Mouse (Mus musculus) cerebellum, postnatal 4 days (tissue): ENCODE measurements at regions not wholly inside any gene's neighbourhood (a gene's known extent, or its start where the extent isn't known, plus 50 kb on each side); places are given as distances from the start of the nearest gene placed in this dataset.
A peak's percentile ranks its signal among the peaks of the same experiment; 100 is the strongest.

Source experiments
- DNase-seq, 2 experiments: peaks; one replicate each; pipeline ENCODE4 v3.0.0; 2022; ENCODE audit warnings: low spot score in 2 of 2, mixed read lengths in 1 of 2

GRCm38 (mm10) chr4:124073646-124074045 lies 155.8 kb upstream of the 4930535I16Rik start:
- no peak for DNase-seq

- no peak for DNase-seq
Measured at GRCm38 (mm10) chr4:124064601-124065000, 146.8 kb upstream of the 4930535I16Rik start.

- DNase-seq, result no peak
Measured at GRCm38 (mm10) chr4:124063269-124064100, 145.7 kb upstream of the 4930535I16Rik start.

GRCm38 (mm10) chr4:124057607-124058006 lies 139.8 kb upstream of the 4930535I16Rik start:
- DNase-seq, result no peak

- no peak for DNase-seq
Measured at GRCm38 (mm10) chr4:124054240-124054760, 136.5 kb upstream of the 4930535I16Rik start.

GRCm38 (mm10) chr4:124053340-124054038 lies 135.7 kb upstream of the 4930535I16Rik start:
- DNase-seq, result no peak

- no peak for DNase-seq
Measured at GRCm38 (mm10) chr4:124052387-124052786, 134.6 kb upstream of the 4930535I16Rik start.

- no peak for DNase-seq
Measured at GRCm38 (mm10) chr4:124048348-124048831, 130.6 kb upstream of the 4930535I16Rik start.

GRCm38 (mm10) chr4:124047898-124048297 lies 130.1 kb upstream of the 4930535I16Rik start:
- DNase-seq, result no peak

GRCm38 (mm10) chr4:124036483-124036882 lies 118.7 kb upstream of the 4930535I16Rik start:
- DNase-seq, result no peak

GRCm38 (mm10) chr4:124035657-124036061 lies 117.8 kb upstream of the 4930535I16Rik start:
- DNase-seq, result no peak

GRCm38 (mm10) chr4:124035192-124035591 lies 117.4 kb upstream of the 4930535I16Rik start:
- DNase-seq, result peak; percentile 60 to 85

- no peak for DNase-seq
Measured at GRCm38 (mm10) chr4:124028061-124028460, 110.2 kb upstream of the 4930535I16Rik start.

- DNase-seq, result no peak
Measured at GRCm38 (mm10) chr4:124016401-124016800, 98.6 kb upstream of the 4930535I16Rik start.

GRCm38 (mm10) chr4:124015323-124015722 lies 97.5 kb upstream of the 4930535I16Rik start:
- DNase-seq, result no peak

GRCm38 (mm10) chr4:124012406-124012805 lies 94.6 kb upstream of the 4930535I16Rik start:
- DNase-seq, result no peak

GRCm38 (mm10) chr4:124008725-124009124 lies 90.9 kb upstream of the 4930535I16Rik start:
- DNase-seq, result no peak

GRCm38 (mm10) chr4:124005626-124006315 lies 87.9 kb upstream of the 4930535I16Rik start:
- no peak for DNase-seq

GRCm38 (mm10) chr4:124002760-124003159 lies 84.9 kb upstream of the 4930535I16Rik start:
- no peak for DNase-seq

GRCm38 (mm10) chr4:124002105-124002504 lies 84.3 kb upstream of the 4930535I16Rik start:
- DNase-seq, result no peak

GRCm38 (mm10) chr4:123995815-123996214 lies 78.0 kb upstream of the 4930535I16Rik start:
- no peak for DNase-seq

- no peak for DNase-seq
Measured at GRCm38 (mm10) chr4:123991223-123991622, 73.4 kb upstream of the 4930535I16Rik start.
